Mouse (Mus musculus) liver, adult 2 months (tissue): ENCODE data around the gene Etv1. TPM values are rescaled to one million over a fixed set of nuclear protein-coding genes. Genes with fewer than 3 reads are reported as not detected.

Experiments used
- DNase-seq: peaks from one replicate; pipeline ENCODE4 v3.0.0-alpha.2; 2011; ENCODE audit warnings: low read depth, low spot score; ENCODE audit errors: extremely low read depth
- H3K27ac ChIP-seq: fragments of 200-500 bp; replicated peaks from 2 replicates; pipeline ENCODE4 v1.5.1; 2012; ENCODE audit warnings: low read depth, mild to moderate bottlenecking, control low read depth, inconsistent platforms, low read length; ENCODE audit not compliant: insufficient read depth
- H3K27me3 ChIP-seq: fragments of 200-500 bp; 2 replicates; pipeline ENCODE4 v1.6.1; 2012; ENCODE audit warnings: mild to moderate bottlenecking, moderate library complexity, low read length, inconsistent platforms; ENCODE audit not compliant: control insufficient read depth, insufficient read depth
- H3K36me3 ChIP-seq: fragments of 200-500 bp; 2 replicates; pipeline ENCODE4 v1.6.1; 2012; ENCODE audit warnings: low read length, inconsistent platforms; ENCODE audit not compliant: control insufficient read depth, insufficient read depth
- H3K4me1 ChIP-seq: fragments of 200-500 bp; 2 replicates; pipeline ENCODE4 v1.6.1; 2011; ENCODE audit warnings: low read length; ENCODE audit not compliant: control insufficient read depth, insufficient read depth
- H3K4me3 ChIP-seq: fragments of 200-500 bp; 2 replicates; pipeline ENCODE4 v1.5.1; 2011; ENCODE audit warnings: low read depth, mild to moderate bottlenecking, control low read depth, low read length, moderate library complexity; ENCODE audit not compliant: insufficient read depth
- H3K79me2 ChIP-seq: fragments of 200-500 bp; 2 replicates; pipeline ENCODE4 v1.6.1; 2012; ENCODE audit warnings: inconsistent platforms, mild to moderate bottlenecking, low read length, moderate library complexity; ENCODE audit not compliant: control insufficient read depth, insufficient read depth
- H3K9ac ChIP-seq: fragments of 200-500 bp; 2 replicates; pipeline ENCODE4 v1.6.1; 2012; ENCODE audit warnings: low read depth, mild to moderate bottlenecking, control low read depth, inconsistent platforms, low read length
- CTCF ChIP-seq: fragments of 200-500 bp; IDR thresholded peaks from 2 replicates; pipeline ENCODE4 v1.5.1; 2011; ENCODE audit warnings: low read depth, low read length, control low read depth
- POLR2A ChIP-seq: fragments of 200-500 bp; IDR thresholded peaks from 2 replicates; pipeline ENCODE4 v1.6.1; 2011; ENCODE audit warnings: low read length, control low read depth; ENCODE audit not compliant: insufficient read depth; ENCODE audit errors: extremely low read depth
- WGBS: fragments of 180-500 bp; shearing (Covaris S2); methylation state at CpG from one replicate; pipeline ENCODE4 v1.1.7; 2018; 5-methylcytosine and 5-hydroxymethylcytosine counted together
- polyA plus RNA-seq: library from polyadenylated mRNA; depleted of rRNA; stranded (reverse); fragments of >200 nt; gene quantifications from 2 replicates; pipeline ENCODE4 v1.2.3, GENCODE M21; 2012
- total RNA-seq: library from RNA; depleted of rRNA; stranded (reverse); fragments of >200 nt; gene quantifications from 2 replicates; pipeline ENCODE4 v1.2.3, GENCODE M21; 2014

Gene Etv1
- total and polyA plus RNA-seq, 2 experiments, result 0.23 to 0.83 TPM

DNA sequence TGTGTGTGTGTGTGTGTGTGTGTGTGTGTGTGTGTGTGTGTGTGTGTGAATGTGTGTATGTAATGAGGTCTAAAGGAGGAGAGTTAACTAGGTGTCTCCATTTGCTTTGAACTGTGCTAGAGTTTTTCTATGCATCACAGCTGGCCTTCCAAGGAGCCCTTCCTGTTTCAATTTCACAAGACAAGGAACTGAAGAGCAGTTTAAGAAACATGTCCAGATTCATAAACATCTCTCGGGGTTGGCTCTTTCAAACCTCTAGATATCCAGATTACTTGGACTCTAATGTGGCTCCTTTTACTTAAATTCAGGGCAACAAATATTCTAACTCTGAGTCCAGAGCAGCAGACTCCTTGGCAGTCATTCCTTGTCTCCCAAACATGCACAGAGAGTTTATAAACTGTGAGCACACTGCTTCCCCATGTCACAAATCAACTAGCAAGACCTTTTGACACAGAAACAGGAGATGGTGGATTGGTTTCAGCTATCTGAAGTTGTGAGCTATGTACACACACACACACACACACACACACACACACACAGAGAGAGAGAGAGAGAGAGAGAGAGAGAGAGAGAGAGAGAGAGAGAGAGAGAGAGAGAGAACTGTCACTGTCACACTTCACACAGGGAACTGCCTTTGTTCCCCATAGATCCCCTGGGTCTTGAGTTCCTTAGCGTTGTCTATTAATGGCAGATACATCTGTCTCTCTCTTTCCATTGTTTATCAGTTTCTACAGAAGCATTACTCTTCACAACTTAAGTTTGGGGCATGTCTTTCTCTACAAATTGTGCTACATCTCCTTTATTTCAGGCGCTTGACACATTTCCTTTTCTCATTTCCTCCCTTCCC is 85.0 kb downstream of the Etv1 start:
- H3K27me3 ChIP-seq, result no peaks in the 10 kb centered on the region
- peak; percentile 20 for DNase-seq
- TF ChIP-seq POLR2A (no peak), CTCF (no peak)
- no peak overlapping the region for H3K4me3 ChIP-seq
- H3K9ac ChIP-seq, result no peak overlapping the region
- H3K27ac ChIP-seq, result no peak overlapping the region
- no peaks in the 10 kb centered on the region for H3K36me3 ChIP-seq
- no peaks in the 10 kb centered on the region for H3K4me1 ChIP-seq
- whole genome bisulfite sequencing, result 63% methylated on average over 3 of the region's 3 CpGs
- H3K79me2 ChIP-seq, result no peaks in the 10 kb centered on the region

DNA sequence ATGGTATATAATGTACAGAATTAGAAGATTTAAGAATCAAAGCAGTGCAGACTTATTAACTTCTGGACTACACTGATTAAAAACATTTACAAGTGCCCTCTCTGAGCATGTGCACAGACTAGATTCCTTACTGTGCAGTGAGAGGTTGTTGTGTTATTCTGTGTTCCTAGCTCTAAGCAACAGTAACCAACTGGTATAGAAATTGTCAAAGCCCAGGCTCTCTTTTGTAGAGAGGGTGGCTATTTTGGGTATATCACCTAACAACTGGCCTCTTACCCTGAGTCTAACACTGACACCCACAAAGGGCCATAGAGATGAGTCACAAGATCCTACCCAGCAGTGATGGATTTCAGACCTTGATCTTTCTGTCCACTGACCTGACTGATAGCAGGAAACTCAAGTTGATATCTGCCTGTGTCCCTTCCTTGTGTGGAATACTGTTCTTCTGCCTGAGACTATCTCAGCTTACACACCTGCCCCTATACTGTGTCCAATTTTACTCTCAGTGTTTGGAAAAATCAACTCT is 95.4 kb downstream of the Etv1 start:
- Histone ChIP-seq H3K9ac (no peak overlapping the region), H3K79me2 (no peaks in the 10 kb centered on the region), H3K4me1 (no peaks in the 10 kb centered on the region; the same call in 1 of the 2 replicates), H3K4me3 (no peak overlapping the region), H3K36me3 (no peaks in the 10 kb centered on the region), H3K27me3 (no peaks in the 10 kb centered on the region), H3K27ac (no peak overlapping the region)
- DNase-seq, result no peak
- TF ChIP-seq CTCF, result no peak
- TF ChIP-seq POLR2A, result no peak

DNA sequence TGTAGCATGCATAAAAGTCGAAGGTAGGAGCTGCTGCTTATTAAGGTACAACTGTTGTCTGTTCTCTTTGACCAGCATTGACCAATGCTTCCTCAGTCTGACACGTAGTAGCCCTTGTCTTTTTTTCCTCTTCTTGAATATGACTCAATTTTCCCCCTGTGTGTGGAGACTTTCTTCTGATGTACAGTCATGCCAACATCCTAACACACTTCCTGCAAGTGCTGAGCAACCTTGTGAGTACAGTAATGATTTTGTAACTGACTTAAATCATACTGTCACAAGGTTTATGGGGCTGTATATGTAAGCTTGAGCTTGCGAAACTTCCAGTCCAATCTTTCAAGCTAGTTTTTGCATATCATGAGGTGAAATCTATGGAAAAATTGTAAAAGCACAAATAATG is 125.3 kb downstream of the Etv1 start:
- DNase-seq, result no peak
- Histone ChIP-seq H3K4me1 (peaks cover 4% of the 10 kb centered on the region; the same call in 1 of the 2 replicates), H3K27me3 (no peaks in the 10 kb centered on the region), H3K27ac (no peak overlapping the region), H3K79me2 (no peaks in the 10 kb centered on the region), H3K4me3 (no peak overlapping the region), H3K36me3 (no peaks in the 10 kb centered on the region), H3K9ac (no peak overlapping the region)
- TF ChIP-seq POLR2A (no peak), CTCF (no peak)
- WGBS, result 87% methylated on average over 3 of the region's 3 CpGs

DNA sequence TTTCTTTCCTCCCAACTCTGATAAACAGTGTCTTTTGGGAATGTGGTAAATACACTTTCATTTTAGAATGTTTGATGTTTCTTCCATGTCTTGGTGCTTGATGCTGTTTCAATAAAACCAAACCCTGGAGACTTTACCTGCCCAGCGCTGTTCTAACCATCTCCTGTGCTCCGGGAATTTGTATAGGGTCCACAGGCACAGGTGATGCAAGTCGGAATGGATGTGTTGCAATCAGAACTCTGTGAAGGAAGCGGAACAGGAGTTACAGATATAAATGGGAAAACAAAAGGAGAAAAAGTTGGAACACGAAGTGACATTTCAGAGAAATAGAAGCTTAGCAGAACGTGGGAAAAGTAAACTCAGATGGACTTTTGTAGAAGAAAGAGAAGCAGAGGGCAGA is 127.1 kb downstream of the Etv1 start:
- 28% methylated on average over 6 of the region's 6 CpGs for WGBS
- no peak for TF ChIP-seq POLR2A
- TF ChIP-seq CTCF, result no peak
- Histone ChIP-seq H3K4me3 (0 out of 2 replicates have a peak overlapping the region, but pooled peaks have one; percentile 32), H3K4me1 (peaks cover 4% of the 10 kb centered on the region; the same call in 1 of the 2 replicates), H3K27me3 (no peaks in the 10 kb centered on the region), H3K9ac (peak overlapping the region; percentile 16; the same call in 1 of the 2 replicates), H3K27ac (no peak overlapping the region), H3K36me3 (no peaks in the 10 kb centered on the region), H3K79me2 (no peaks in the 10 kb centered on the region)
- DNase-seq, result peak; percentile 34

DNA sequence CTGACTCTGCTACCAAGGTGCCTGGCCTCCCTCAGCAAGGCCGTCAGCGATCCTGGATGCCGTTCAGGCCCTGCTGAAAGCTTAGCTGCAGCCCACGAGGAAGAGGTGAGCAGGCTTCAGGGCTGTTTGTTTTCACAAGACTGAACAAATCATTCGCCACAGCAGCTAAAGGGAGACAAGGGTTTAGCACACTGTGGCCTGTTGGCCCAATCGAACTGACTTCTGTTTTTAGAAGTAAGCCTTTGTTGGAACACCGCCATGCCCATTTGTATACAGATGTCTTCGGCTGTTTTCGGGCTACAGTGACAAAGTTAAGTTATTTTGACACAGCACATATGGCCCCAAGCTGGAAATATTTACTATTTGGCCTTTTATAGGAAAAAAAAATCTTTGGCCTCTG is 127.6 kb downstream of the Etv1 start:
- no peak for TF ChIP-seq CTCF
- DNase-seq, result peak; percentile 43

DNA sequence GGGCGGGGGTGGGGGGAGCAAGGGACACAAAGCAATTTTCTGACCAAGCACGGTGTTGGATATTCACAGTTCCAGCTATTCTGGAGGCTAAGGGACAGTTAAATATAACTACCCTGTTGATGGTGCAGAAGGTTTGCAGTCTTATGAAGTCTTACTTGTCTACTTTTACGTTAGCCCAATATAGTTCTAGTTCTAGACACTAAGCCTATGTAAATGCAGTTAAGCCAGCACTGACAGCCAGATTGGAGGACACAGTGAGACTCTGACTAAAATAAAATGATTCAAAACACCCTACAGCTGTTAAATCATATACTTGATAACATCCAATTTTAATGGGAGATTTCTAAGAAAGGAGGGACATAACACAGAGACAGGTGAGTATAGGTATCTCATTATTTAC is 129.8 kb downstream of the Etv1 start:
- Histone ChIP-seq H3K27ac (no peak overlapping the region), H3K4me1 (peaks cover 4% of the 10 kb centered on the region; the same call in 1 of the 2 replicates), H3K4me3 (no peak overlapping the region), H3K79me2 (no peaks in the 10 kb centered on the region), H3K9ac (no peak overlapping the region), H3K36me3 (no peaks in the 10 kb centered on the region), H3K27me3 (no peaks in the 10 kb centered on the region)
- DNase-seq, result no peak
- 93% methylated on average over 3 of the region's 3 CpGs for WGBS
- no peak for TF ChIP-seq POLR2A
- TF ChIP-seq CTCF, result no peak

More for the DNA sequence above, 127.6 kb downstream of the Etv1 start:
- H3K9ac ChIP-seq, result peak overlapping the region; percentile 16; the same call in 1 of the 2 replicates
- H3K4me3 ChIP-seq, result peak overlapping the region; percentile 32; the same call in 1 of the 2 replicates
- no peaks in the 10 kb centered on the region for H3K27me3 ChIP-seq
- no peak overlapping the region for H3K27ac ChIP-seq
- peaks cover 4% of the 10 kb centered on the region; the same call in 1 of the 2 replicates for H3K4me1 ChIP-seq
- H3K36me3 ChIP-seq, result no peaks in the 10 kb centered on the region
- WGBS, result 23% methylated on average over 9 of the region's 9 CpGs
- no peaks in the 10 kb centered on the region for H3K79me2 ChIP-seq
